Mouse (Mus musculus): ENCODE data around the gene Rab9.

Rab9 gene

DNA sequence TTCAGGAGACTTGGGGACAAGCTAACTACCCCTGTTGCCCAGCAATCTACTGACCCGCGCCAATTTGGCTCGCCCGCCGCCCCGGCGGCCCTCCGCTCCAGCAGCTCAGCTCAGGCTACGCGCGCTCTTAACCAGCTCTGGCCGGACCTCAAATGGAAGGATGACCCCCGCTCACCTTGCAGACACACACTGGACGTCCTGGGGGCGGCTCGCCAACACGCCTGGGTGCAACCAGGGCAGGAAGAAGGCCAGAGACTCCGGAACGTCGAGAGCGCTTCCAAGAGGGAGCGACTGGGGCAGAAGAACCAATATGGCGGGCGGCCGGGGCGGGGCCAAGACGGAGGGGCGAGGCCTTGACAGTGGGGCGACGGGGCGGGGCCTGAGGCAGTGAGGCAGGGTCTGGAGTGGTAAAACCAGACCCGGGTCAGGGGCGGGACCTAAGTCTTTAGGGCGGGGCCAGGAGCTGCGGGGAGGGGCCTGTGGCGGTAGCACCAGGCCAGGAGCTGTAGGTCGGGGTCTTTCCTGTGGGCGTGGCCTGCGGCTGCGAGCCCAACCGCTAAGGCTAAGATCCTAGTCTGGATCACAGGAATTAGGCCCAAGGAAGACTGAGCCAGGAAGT lies at the start of gene Rab9:
Gene Rab9 (minus strand): TSS at position 503 of the 619 bp plus-strand sequence.
- DNase-seq (ENCODE audit: low spot score in 2 of 2) = peak; percentile 92 to 93

DNA sequence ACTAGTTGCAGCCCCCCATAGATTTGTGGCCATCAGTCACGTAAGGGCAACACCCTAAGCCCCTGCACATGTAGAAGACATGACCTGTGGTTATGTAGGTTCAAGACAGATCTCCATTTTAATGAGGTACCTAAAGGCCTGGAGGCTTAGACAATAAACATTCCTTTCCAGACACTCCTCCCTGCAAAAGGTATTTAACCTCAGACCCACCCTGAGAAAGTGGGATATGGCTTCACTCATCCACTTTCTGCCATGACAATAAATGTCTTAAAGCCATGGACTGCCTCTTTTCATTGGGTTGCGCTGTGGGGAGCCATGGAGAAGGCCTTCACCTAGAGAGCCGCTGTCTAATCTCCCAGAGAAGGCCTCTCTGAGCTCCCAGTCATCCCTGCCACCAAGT lies 48.5 kb upstream of the Rab9 start:
- no peak for DNase-seq (ENCODE audit: low spot score in 2 of 2)

DNA sequence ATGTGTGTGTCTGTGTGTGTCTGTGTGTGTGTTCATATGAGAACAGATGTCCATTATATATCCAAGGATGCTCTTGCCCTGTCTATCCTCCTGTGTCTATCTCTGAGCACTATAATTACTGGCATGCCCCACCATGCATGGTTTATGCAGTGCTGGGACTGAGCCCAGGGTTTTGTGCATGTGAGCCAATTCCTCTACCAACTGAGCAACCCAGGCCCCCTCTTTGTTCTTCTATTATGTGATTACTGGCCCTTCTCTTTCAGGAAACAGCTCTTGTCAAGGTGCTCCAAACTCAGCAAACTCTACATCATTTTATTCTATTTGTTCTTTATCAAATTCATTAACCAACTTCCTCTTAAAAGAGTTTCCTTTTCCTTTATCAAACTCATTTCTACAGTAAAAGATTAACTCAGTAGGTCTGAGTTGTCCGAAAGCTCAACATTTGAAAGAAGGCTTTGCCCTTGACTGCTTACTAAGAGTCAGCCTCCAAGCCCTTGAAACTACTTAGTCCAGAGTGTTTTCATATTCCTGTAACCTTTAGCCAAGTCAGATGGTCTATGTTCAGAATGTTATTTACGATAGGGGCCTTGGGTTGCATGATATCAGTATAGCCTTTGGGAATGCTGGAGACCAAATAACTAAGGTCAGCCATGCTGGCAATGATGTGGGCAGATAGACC lies 46.1 kb upstream of the Rab9 start:
- DNase-seq (ENCODE audit: low spot score in 2 of 2) = no peak

DNA sequence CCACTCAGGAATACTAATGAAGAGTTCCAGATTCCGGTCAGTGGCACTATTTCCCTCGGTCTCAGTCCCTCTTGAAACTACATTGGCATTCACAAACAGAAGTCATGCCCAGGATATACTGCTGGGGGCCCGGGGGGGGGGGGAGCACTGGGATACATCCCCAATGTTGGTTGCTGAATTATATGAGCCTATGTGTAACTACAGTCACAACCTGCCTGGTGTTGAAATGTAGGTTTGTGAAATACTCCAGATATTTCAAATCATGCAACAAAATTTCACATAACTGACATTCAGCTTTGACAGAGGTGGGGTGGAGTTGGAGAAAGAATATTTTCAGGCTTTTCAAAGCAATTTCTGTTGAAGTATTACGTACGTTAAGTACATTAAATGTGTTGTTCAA lies 41.1 kb upstream of the Rab9 start:
- no peak for DNase-seq (ENCODE audit: low spot score in 2 of 2)

DNA sequence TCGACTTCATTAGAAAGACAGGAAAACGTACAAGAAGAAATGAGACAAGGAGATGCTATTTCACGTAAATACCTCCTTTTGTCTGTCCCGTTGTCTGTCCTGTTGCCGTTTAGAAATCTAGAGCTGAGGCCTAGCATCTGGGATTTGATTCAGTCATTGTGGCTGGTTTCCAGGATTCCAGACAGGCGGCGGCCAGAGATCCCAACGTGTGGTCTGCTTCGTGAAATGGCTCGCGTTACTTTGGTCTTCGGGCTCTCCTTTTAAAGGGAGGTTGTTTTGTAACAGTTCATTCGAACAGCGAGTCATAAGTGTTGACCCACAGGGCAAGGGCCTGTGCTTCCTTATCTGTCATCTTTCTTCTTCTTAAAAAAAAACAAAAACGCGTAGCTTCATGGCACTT lies 38.7 kb upstream of the Rab9 start, which contains the start of gene Tceanc:
Gene Tceanc (minus strand): TSS at position 223 of the 400 bp plus-strand sequence.
- DNase-seq (ENCODE audit: low spot score in 2 of 2) = no peak

DNA sequence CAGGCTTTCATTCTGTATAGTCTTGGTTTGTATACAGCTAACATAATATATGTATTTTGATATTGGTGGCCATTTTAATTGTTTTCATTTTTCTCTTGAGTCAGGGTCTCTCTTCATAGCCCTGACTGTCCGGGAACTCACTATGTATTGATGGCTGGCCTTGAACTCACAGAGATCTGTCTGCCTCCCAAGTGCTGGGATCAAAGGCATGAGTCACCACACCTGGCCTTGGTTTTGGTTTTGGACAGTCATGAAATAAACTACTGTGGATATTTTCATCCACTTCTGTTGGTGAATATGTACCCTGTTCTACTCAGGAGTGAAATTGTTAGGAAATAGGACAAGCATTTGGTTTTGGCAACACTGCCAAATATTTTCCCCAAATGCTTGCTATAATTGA lies 37.0 kb upstream of the Rab9 start:
- no peak for DNase-seq (ENCODE audit: low spot score in 2 of 2)

DNA sequence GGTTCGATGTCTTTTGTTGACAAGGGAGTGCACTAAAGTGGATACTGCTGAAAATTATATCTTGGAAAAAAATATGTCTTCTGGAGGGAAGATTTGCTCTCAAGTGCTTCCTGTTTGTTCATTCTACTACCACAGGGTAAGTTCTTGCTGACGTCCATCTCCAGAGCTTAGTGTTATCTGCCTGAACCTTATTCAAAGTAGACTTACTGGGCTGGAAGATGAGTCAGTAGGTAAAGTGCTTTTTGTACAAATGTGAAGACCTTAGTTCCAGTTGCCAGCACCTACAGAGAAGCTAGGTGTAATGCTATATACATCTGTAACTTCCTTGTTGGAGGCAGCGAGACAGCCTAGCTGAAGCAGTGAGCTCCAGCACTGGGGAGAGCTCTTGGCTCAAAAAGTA lies 36.3 kb upstream of the Rab9 start:
- DNase-seq (ENCODE audit: low spot score in 2 of 2) = no peak

DNA sequence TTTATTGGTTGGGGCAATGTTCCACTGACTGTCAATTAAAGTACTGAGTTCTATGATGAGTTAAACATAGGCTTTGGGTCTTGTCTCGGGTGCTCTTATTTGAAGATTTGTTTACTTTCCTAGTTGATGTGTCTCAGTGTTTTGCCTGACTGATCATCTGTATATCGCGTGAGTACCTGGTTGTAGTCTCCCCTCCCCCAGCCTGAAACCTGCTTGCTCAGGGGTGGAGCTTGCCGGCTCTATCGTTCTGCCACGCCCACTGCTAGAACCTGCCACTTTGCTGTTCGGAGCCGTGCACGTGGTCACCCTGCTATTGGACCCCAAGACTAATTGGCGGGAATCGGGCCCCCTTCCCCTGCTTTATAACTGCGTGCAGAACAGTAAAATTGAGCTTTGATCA lies 34.4 kb upstream of the Rab9 start:
- peak in 1 of 2 experiments; percentile 17 for DNase-seq (ENCODE audit: low spot score in 2 of 2)

DNA sequence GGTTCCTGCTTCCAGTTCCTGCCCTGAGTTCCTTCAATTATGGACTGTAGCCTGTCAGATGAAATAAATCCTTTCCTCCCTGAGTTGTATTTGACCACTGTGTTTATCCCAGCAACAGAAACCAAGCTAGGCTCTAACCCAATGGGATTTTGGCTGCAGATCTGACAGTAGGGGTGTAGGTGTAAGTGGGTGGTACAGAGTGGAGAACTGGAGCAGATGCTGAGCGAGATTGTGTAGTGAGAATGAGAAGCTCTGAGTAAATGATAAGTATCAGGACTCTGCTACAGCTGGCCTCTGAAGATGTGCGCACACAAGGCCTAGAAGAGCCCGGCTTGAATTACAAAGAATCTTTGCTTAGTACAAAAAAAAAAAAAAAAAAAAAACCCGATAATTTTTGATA lies 32.4 kb upstream of the Rab9 start:
- no peak for DNase-seq (ENCODE audit: low spot score in 2 of 2)

DNA sequence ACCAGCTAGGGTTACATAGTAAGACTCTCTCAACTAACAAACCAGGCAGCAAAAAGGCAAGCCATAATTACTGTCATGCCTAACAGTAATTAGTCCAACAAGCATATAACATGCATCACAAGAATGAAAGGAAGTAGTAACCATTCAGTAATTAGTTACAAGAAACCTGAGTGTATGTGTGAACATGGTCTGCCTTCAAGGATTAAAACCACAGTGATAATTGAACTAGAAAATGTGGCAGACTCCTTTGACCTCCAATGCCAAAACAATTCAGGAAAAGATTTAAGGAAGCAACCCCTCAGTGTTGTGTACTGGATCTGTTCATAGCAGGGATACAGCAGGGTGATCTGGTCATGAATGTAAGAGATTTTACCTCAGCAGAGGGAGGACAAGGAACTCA lies 31.4 kb upstream of the Rab9 start:
- DNase-seq (ENCODE audit: low spot score in 2 of 2) = no peak

DNA sequence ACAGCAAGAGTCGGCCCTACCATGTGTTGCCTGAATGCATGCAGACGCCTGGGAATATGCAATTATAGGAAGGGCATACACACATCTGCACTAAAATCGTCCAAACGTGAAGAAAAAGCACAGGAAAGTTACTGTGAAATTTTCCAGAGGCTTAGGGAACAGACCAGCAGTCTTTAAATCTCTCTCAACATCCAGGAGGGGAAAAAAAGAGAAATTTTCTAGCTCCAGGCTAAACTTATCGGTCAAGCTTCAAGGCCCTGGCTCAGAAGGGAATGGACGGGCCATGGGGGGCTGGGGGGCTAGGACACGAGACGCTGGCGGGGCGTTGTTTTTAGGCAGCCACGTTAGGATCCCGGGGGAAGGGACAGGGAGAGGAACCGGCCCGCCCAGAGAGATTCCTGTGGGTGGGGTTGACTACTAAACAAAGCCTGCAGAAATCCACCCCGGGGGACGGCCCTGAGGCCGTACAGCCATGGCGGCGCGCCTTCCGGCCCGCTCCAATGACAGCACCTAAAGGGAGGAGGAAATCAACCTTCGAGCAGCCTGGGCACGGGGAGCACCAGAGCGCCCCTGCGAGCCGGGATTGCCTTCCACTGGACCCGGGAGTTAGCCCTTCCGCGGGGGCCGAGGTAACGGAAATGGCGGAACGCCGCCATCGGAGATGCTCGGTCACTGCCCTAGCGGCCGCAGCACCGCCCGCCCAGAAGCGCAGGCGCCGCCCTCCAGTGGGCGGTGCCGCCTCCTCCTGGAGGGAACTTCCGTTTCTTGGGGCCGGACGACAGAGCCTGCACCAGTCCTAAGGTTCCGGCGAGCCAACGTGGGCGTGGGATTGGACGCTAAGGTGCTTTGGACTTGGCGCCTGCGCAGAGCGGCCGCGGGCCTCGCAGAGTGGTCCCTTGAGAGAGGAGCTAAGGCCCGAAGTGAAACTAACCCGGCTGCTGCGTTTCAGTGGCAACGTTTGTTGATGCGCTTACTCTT lies 30.4 kb upstream of the Rab9 start:
- DNase-seq (ENCODE audit: low spot score in 2 of 2) = peak; percentile 92 to 95

DNA sequence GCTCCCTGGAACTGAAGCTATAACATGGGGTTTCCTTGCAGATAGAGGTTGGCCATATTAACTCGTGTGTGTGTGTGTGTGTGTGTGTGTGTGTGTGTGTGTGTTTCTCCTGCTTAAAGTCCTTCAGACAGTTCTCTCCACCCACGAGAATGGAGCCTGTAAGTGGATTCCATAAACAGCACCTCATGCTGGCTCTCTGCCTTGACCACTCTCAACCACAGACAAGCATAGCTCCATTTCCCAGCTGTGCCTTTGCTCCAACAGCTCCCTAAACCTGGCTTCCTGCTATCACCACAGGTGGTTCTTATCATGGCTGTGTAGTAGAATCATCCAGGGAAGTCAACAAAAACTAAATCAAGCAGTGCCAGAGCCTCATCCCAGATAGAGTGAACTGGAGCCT lies 24.8 kb upstream of the Rab9 start:
- no peak for DNase-seq (ENCODE audit: low spot score in 2 of 2)

DNA sequence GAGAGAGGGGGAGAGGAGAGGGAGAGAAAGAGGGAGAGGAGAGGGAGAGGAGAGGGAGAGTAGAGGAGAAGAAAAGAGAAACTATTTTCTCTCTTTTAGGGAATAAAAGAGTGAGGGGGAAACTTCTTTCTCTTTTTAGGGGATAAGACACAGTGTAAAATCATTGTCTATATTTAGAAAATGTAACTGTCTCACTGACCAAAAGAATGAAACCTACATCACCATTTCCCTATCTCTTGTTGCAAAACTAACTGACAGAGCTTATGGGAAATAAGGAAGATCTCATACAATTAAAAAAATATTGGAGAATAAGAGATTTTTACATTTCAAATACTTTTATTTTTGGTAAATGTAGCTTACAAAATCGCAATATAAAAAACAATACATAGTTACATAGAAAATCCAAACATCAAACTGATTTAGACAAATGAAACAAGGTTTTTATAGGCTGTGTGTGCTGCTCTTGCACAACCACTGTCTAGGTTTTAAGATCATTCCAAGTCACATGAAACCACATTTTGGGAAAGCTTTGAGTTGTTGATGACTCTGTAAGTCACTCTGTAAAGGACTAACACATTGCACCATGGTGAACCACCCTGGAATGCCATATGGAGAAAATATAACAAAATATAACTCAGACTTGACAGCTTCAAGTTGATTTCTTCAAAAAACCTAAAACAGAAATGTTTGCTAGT lies 20.0 kb upstream of the Rab9 start:
- no peak for DNase-seq (ENCODE audit: low spot score in 2 of 2)

DNA sequence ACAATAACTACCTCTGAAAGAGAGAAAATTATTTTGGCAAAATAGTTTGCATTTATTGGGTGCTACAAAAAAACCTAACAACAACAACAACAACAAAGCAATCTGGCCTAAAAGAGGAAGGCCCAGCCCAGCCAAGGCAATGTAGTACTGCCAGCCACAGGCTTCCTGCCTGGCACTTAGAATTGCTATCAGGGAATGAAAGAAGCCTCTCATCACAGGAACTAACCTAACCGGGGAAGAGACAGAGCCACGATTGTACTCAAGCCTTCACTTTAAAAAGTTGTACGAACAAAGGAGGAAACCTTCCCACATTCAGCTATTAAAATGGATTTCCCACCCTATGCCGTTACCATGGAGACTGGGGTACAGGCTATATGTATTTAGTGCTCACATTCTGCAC lies 18.1 kb upstream of the Rab9 start:
- no peak for DNase-seq (ENCODE audit: low spot score in 2 of 2)

DNA sequence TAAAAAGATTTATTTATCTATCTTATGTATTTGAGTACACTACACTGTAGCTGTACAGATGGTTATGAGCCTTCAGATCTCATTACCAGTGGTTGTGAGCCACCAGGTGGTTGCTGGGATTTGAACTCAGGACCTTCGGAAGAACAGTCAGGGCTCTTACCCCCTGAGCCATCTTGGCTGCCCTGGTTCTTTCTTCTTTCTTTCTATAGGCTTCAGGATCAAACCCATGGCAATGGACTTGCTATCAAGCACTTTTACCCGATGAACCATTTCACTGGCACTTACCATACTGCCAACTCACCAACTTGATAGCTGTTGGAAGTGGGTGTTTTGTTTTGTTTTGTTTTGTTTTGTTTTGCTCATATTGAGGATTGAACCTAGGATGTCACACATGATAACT lies 15.4 kb upstream of the Rab9 start:
- DNase-seq (ENCODE audit: low spot score in 2 of 2) = no peak

DNA sequence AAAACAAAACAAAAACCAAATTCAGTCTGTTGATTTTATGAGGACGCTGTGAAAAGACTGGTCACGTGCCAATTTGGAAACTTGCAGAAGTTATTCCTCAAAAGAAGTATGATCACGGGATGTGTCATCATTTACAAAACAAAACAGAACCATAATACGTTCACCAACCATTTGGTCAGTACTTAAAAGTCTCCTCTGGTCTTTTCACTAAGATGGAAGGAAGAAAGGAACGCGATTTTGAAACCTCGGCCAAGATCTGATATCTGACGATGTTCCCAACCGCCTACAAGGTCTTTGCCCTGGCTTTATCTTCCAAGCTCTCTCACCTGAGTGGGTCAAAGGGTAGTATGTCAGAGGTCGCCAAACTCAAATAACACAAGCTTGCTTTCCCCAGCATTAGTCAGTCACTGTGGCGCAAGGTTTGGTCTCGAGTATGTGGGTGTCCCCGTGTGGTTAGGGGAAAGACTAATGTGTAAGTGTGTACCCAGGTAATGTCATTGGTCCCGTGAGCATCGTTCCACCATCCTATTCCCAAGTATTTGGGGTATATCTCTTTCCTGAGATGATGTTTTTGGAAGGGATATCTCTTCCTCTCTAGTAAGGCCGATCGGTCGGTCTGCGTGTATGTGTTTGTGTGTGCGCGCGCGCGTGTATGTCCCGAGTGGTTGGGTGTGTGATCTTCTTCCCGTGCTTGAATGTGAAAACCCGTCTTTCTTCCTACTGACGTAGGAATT lies 869 bp downstream of the Rab9 start:
- DNase-seq (ENCODE audit: low spot score in 2 of 2) = no peak

DNA sequence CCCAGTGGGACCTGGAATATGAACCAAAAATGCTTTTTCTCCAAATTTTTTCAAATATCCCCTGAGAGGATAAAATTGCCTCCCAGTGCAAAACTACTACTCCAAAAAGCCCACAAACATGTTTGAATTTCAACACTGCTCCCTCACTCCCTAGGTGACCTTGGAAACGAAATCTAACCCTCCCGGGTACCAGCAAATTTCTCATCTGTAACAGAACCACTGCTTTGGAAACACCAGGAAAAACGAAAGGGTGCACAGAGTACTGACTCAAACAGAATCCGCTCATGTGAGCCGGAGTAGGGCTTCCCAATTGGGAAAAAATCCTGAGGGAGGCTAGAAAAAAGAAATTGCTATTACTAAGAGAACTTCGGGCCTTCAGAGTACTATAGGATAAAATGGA lies 2.3 kb downstream of the Rab9 start:
- no peak for DNase-seq (ENCODE audit: low spot score in 2 of 2)

DNA sequence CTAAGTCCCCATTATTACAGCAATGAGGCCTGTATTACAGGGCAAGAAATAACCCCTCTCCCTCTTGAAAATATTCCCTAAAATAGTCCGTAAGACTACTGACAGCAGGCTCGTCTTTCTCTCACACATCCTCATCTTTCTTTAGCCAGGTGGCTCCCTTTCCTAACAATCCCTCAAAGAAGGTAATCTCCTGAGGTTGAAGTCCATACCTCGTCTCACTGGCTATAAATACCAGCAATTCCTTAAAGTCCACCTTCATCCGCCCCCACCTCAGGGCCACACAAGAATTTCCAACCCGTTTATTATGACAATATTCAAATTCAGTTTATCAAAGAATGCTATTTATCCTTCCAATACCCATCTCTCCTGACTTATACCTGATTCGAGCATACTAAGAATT lies 7.1 kb downstream of the Rab9 start:
- no peak for DNase-seq (ENCODE audit: low spot score in 2 of 2)

DNA sequence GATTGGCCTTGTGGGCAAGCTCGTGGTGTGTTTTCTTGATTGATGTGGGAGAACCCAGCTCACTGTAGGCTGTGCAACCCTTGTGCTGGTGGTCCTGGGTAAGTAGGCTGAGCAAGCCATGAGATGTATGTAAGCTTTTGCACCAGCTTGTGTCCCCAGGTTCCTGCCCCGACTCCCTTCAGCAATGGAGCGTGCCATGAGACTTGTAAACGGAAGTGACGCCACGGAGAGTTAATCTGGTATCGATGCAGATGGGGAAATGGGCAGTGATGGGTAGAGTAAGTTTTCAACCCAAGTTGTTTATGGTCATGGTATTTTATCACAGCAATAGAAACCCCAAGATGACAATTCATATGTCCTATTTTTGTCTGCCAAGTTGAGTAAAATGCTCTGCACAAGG lies 11.3 kb downstream of the Rab9 start:
- DNase-seq (ENCODE audit: low spot score in 2 of 2) = no peak

DNA sequence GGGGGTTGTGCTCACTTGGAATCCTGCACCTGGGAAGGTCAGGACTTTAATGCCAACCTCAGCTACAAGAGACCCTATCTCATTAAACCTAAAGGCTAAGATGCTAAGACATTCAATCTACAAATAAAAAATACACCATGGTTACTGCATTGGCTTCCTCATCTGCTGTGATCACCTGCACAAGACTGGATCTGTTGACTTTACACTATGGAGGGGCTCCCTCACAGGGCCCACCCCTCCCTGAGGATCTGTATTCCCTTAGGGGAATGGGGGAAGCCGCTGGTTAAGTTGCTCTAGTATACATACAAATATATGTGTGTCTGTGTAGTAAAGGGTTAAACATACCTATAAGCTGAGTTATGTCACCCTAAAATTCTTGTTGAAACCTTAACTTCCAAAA lies 24.1 kb downstream of the Rab9 start:
- no peak for DNase-seq (ENCODE audit: low spot score in 2 of 2)

DNA sequence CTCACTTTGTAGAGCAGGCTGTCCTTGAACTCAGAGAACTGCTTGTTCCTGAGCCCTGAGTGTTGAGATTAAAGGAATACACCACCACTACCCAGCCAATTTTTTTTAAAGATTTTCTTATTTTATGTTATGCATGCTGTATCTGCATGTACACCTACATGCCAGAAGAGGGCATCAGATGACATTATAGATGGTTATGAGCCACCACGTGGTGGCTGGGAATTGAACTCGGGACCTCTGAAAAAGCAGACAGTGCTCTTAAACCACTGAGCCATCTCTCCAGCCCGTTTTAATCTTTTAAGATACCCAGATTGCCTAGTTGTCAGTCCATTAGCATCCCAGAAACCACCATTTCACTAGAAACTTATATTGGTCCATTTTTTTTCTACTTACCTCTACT lies 25.3 kb downstream of the Rab9 start:
- DNase-seq (ENCODE audit: low spot score in 2 of 2) = no peak

All from spleen, postnatal 4 days (tissue).